Mouse (Mus musculus) CD4-positive naive resting alpha-beta T cell, adult 57 days (primary cell): Measurements from ENCODE around the gene Obp2b. TPM values are rescaled to one million over a fixed set of nuclear protein-coding genes. Genes with fewer than 3 reads are reported as not detected.

Source experiments
- total RNA-seq: library from RNA; stranded (reverse); gene quantifications from one replicate; pipeline ENCODE4 v1.2.4, GENCODE M21; 2023

Gene Obp2b
- total RNA-seq: not detected

GRCm38 (mm10) chr2:25736709-25737108, at the start of gene Obp2b:
Gene Obp2b, plus strand, starts transcription at chr2:25737009.

DNA sequence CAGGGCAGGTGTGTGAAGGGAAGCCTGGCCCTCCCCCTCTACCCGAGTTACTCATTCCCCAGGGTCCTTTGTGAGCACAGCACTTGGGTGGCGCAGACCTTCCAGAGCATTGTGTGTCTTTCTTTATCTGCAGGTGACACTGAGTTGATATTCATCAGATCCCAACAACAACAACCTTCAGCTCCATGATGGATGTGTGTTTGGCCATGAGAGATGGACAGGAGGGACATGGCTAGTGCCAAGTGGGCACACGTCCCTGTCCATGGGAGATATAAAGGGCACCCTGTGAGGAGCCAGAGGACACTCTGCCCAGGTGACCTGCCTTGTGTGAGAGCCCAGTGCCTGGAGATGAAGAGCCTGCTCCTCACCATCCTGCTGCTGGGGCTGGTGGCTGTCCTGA, 37.1 kb upstream of the Obp2b start, which contains the start of gene Obp2a:
Gene Obp2a, plus strand, starts transcription at position 301 of the 400 bp plus-strand sequence.

GRCm38 (mm10) chr2:25706643-25707481, 29.9 kb upstream of the Obp2b start, which contains the start of gene Bmyc:
Gene Bmyc, plus strand, starts transcription at chr2:25706739.

GRCm38 (mm10) chr2:25765269-25765668, 28.5 kb downstream of the Obp2b start, which contains the start of gene Lcn3:
Gene Lcn3, plus strand, starts transcription at chr2:25765569.

DNA sequence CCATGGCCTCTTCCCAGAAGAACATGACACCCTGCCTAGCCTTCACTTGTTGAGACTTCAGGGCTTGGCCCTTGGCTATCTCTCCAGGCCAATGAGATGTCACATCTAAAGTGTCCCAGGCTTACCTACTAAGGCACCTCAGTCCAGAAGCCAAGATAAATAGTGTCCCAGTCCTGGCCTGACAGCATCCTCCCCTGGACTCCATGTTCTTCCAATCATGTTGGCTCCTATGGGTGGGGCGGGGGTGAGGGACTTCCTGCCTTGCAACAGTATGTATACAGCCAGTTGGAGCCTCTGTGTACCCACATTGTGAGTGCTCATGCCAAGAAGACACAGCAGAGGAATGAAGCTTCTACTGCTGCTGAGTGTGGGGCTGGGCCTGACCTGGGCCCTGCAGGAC, 39.9 kb downstream of the Obp2b start, which contains the start of gene Lcn11:
Gene Lcn11, plus strand, starts transcription at position 301 of the 400 bp plus-strand sequence.

DNA sequence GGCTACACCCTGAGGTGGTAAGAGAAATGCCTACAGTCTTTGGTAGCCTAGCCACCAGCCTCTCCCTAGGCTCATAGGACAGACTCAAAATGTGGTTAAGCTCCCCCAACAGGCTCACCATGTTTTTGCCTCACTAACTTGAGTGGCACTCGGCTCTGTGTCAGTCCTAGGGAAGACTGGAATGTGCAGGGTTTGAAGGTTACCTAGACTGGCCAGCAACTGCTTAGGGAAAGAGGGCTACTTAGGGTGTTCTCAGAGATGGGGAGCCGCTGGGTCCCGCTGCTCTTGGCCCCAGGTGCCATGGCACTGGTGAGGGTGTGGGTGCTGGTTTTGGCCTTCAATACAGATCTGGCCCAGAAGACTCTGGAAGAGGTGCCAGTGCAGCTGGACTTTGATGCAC, 45.1 kb downstream of the Obp2b start, which contains the start of gene Gm13539:
Gene Gm13539, plus strand, starts transcription at position 301 of the 400 bp plus-strand sequence.

Other genes starting within 250 kb of the Obp2b start
- gene Lcn12, start 243.1 kb upstream of the Obp2b start, total RNA-seq: not detected
- gene Fbxw5, start 236.3 kb upstream of the Obp2b start, total RNA-seq: 47.7 TPM
- not detected for gene C8g, start 235.3 kb upstream of the Obp2b start, total RNA-seq
- 49.0 TPM for gene Traf2, start 190.1 kb upstream of the Obp2b start, total RNA-seq
- gene Edf1, start 179.2 kb upstream of the Obp2b start, total RNA-seq: 117 TPM
- 3.6 TPM for gene Mamdc4, start 162.2 kb upstream of the Obp2b start, total RNA-seq
- gene Phpt1, start 161.8 kb upstream of the Obp2b start, total RNA-seq: 29.9 TPM
- gene Ajm1, start 155.3 kb upstream of the Obp2b start, total RNA-seq: 0.33 TPM
- 105 TPM for gene Rabl6, start 128.5 kb upstream of the Obp2b start, total RNA-seq
- gene Ccdc183, start 119.3 kb upstream of the Obp2b start, total RNA-seq: not detected
- 1.6 TPM for gene Tmem141, start 115.0 kb upstream of the Obp2b start, total RNA-seq
- gene Fcna, start 109.0 kb upstream of the Obp2b start, total RNA-seq: 6.2 TPM
- not detected for gene Lcn8, start 83.9 kb upstream of the Obp2b start, total RNA-seq
- not detected for gene Lcn5, start 79.1 kb upstream of the Obp2b start, total RNA-seq
- gene Lcn6, start 60.2 kb upstream of the Obp2b start, total RNA-seq: not detected
- not detected for gene Lcn10, start 54.3 kb upstream of the Obp2b start, total RNA-seq
- gene Obp2a, start 37.0 kb upstream of the Obp2b start, total RNA-seq: not detected
- gene Bmyc, start 30.3 kb upstream of the Obp2b start, total RNA-seq: 17.0 TPM
- gene Lcn3, start 28.6 kb downstream of the Obp2b start, total RNA-seq: not detected
- not detected for gene Lcn11, start 40.0 kb downstream of the Obp2b start, total RNA-seq
- not detected for gene Gm13539, start 45.2 kb downstream of the Obp2b start, total RNA-seq
- not detected for gene Glt6d1, start 78.8 kb downstream of the Obp2b start, total RNA-seq
- not detected for gene Lcn9, start 86.1 kb downstream of the Obp2b start, total RNA-seq
- gene Sohlh1, start 110.2 kb downstream of the Obp2b start, total RNA-seq: not detected
- not detected for gene Kcnt1, start 126.7 kb downstream of the Obp2b start, total RNA-seq
- 64.4 TPM for gene Camsap1, start 246.3 kb downstream of the Obp2b start, total RNA-seq